Mouse (Mus musculus) heart, postnatal 4 days (tissue): ENCODE measurements at regions not wholly inside any gene's neighbourhood (a gene's known extent, or its start where the extent isn't known, plus 50 kb on each side); places are given as distances from the start of the nearest gene placed in this dataset.

Experiments used
- DNase-seq: peaks from one replicate; pipeline ENCODE4 v3.0.0; 2021

DNA sequence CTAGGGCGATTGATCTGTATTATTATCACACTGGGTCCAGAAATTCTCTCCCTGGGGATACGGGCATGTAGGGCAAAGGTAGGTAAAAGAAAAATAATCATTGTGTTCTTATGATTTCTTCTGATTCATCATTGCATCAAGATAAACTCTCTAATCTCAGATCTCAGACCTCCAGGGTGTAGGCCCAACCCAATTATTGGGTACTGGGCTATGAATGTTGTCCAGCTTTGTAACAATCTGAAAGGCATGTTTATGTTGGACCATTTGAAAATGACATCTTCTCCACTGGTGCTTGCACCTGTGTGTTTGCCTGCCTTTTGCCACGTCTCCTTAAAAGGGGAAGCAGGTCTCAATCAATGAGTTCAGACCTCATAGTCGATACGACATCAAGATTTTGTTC is 95.4 kb upstream of the Egr2 start:
- DNase-seq: no peak

DNA sequence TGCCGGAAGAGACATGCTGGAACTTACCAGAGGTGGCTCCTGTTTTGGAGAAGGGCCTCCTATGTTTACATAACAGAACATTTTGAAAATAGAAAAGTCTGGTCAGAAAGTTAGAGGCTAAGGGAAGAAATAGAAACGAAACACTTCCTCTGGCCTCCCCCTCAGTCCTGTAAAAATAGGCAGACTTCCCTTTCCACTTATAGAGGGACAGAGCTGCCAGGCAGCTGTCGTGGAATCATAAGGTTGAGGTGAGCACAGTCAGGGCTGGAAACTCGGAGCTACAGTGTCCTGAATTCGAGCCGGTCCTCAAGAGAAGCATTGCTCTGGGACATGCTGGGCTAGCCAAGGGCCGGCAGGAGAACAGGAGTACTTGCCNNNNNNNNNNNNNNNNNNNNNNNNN is 94.0 kb upstream of the Egr2 start:
- no peak for DNase-seq

DNA sequence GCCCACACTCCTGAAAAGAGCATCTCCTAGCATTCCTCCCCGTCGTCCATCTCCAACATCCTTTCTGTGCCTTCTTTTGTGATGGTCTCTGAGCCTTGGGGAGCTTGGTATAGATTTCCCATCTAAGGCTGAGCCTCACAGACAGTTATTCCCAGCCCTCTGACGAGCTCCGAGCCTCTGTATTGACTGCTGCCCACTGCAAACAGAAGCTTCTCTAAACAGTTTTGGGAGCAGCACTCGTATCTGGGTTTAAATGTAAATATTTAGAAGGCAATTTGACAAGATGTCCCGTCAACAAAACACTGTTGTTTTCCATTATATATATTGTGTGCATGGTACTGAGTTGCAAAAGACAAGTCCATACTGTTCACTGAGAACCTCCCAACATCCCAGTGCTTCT is 86.4 kb upstream of the Egr2 start:
- DNase-seq: no peak

DNA sequence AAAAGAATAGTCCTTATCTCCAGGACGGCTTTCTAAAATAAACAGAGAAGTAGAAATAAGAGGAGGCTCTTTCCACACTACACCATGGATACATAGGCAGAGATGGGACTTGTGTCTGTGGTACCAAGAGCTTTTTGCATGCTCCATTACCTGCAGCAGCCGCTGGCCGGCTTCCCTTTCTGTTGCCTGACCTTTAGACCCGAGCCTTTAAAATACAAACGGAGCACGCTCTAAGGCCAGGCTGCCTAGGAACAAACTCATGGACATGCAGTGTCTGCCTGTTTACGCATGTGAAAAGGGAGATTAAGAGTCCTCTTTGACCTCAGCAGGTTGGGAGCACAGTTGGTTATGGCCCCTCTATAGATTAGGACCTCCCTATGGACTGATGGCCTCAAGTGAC is 81.1 kb upstream of the Egr2 start:
- no peak for DNase-seq

DNA sequence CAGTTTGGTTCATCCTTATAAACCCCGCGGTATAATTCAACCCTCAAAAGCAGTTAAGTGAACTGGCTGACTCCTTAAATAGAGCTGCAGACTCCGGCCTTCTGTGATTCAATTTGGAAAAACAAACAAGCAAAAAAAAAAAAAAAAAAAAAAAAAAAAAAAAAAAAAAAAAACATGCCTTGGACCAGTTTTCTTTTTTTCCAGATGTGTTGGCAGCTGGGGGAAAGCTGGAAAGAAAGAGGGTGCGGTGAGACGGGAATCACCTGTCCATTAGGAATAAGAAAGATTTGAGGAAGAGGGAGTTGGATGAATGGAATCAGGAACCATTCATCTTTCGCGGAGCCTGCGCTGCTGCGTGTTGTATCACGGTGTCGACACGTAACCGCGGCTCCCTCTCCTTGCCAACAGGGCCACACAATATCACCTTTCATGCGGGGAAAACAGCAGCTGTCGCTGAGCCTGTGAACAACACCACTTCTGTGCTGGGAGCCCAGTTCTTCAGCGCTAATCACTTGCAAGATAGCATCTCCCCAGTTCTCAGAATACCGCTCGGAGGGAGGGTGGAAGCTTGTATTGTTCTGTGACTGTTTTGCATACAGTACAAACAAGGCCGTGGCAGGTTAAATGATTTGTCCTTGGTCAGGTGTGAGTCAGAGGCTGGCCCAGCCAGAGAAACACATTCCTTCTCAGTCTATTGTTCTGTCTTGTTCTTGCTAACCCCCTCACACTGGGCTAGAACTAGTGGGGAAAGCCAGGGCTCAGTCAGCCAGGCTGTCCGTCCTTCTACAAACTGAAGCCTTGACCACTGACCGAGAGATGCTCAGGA is 76.6 kb upstream of the Egr2 start:
- no peak for DNase-seq

DNA sequence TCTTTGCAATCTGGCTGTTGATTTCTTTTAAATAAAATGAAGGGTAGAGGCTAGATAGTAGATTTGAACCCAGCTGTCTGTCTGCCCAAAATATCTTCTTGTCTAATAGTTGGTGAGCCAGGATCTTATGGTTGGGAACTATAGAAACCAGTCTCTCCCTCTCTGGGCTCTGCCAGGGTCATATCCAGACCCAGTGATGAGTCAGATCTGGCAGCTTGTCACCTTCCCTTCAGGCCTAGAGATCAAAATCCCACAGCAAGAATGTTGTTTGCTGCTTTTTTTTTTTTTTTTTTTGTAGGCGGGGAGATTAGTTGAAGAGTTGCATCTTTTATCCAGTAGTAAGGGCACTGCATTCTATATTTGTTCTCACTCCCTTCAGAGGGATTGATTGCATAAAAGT is 74.0 kb upstream of the Egr2 start:
- no peak for DNase-seq

DNA sequence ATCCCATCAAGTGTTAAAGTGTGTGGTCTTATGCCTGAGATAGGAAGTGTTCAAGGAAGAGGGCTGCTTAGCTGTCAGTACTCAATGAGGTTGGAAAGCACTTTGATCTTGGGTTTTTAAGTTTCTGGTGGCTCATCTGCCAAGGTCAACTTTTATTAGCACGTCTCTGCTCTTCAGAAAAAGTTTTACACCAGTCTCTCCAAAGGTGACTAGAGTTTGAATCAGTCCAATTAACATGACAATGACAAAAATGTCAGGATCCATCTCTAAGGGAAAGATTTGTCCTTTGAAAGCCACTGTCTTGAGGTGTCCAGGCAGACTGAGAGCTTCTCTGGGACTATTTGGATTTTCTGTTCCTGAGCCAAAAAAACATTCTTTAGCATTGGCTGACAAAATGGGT is 73.4 kb upstream of the Egr2 start:
- no peak for DNase-seq

DNA sequence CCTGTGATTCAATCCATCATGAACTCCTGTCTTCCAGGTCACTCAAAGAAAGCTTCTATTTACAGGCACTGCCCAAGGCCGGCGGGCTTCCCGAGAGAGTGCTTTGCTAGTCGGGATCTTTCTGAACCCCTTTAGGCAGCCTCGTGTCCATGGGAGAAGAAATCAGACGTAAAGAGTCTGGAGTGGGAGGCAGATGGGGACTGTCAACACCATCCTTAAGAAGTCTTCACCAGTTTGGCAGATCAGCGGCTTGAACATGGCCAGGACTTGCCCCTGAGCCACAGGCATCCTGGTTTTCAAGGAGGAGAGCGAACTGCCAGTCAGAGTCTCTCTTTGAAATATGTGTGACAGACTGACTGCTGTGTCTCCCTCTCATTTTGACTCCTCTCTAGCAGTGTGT is 66.6 kb upstream of the Egr2 start:
- no peak for DNase-seq

DNA sequence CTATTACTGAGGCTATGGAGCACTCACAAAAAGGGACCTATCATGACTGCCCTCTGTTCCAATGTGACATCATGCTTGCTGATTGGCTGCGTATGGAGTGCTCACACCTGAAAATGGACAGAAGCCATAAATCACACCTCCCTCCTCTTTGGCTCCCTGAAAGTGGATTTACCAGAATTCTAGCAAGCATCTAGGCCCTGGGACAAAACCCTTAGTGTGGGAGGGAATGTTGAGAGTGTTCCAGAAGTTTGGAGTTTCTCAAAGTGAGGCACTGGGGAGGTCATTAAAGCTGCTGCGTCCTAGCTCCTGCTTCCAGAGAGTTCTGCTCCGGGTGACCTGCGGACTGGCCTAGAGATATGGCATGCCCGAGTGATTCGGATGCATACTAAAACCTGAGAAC is 62.3 kb upstream of the Egr2 start:
- DNase-seq: no peak

DNA sequence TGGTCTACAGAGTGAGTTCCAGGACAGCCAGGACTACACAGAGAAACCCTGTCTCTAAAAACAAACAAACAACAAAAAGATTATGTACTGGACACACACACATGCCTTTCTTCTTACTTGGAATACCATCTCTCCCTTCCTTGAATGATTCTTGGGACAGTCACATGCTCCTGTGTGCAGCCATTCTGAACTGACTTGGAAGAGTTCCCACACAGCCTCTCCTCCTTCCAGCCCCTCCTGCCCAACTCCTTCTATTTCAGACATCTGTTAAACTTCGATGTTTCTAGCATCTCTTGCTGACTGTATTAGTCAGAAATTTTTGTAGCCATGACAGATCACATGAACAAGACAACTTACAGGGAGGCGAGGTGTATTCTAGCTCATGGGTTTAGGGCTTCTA is 60.9 kb upstream of the Egr2 start:
- DNase-seq: no peak

DNA sequence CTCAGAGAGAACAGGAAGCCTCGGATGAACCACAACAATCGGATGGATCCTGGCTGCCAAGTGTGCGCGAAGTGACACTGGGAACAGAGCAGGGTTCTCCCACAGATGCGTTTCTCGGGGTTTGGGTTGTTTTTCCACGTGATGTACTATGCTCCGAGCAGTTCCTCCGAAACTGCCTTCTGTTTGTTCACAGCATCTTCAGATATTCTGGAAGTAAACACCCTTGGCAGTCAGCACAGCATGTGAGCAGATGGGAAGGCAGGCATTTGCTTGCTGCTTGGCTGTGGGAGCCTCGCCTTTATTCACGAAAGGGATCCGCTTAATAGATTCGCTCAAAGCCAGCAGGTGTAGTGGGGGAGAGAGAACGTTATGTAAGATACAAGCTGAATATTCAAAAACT is 53.0 kb upstream of the Egr2 start:
- DNase-seq: no peak

DNA sequence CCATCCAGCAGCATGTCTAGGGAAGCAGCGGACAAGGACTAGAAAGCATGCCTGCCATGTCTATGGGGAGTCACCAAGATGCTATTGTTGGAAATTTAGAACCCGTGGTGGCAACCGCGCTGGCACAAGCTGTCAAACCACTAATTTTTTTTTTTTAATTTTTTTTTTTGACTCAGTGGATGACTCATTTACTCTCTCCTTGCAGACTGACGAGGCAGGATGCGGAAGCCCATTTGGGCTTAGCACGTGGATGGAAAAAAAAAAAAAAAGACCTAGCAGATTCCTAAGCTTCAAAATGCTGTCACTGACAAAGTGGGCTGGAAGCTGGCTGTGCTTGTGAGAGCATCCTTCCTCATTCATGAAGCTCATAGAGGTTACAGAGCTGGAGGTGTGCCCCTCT is 51.9 kb upstream of the Egr2 start:
- DNase-seq: no peak

DNA sequence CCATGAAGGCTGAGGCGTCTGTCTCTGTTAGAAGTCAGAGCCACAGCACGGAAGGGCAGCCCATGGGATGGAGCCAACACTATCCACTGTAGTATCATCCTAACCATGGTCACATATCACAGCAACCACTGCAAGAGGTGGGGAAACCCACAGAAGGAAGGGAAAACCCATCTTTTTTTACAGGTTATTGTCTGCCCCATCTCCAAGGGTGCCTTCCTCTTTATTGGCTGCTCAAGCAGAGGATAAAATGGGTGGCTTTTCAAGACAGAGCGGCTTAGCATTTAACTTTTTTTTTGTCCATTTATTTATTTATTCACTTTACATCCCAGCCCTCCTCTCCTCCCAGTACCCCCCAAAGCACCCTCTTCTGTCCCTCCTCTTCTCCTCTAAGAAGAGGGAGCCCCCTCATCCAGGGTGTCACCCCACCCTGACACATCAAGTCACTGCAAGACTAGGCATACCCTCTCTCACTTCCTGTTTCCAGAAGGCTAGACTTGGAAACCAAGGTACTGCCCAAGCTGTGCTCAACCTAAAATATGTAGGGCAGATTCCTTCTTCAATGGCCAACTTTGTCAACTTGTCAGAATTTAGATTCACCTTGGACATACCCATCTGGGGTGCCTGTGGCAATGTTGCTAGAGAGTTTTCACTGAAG is 51.1 kb upstream of the Egr2 start:
- DNase-seq: no peak
